Mouse (Mus musculus) cerebellum, postnatal 10 days (tissue): ENCODE data around the gene Gm12166.
"Not testable (repeated sequence)": the region's sequence is repeated elsewhere in the genome, so short reads cannot be mapped to it uniquely, and the experiment has no call there.

Source experiments
- DNase-seq, 2 experiments: peaks; one replicate each; pipeline ENCODE4 v3.0.0; 2021; ENCODE audit warnings: mixed read lengths in 2 of 2

The Gm12166 gene

DNA sequence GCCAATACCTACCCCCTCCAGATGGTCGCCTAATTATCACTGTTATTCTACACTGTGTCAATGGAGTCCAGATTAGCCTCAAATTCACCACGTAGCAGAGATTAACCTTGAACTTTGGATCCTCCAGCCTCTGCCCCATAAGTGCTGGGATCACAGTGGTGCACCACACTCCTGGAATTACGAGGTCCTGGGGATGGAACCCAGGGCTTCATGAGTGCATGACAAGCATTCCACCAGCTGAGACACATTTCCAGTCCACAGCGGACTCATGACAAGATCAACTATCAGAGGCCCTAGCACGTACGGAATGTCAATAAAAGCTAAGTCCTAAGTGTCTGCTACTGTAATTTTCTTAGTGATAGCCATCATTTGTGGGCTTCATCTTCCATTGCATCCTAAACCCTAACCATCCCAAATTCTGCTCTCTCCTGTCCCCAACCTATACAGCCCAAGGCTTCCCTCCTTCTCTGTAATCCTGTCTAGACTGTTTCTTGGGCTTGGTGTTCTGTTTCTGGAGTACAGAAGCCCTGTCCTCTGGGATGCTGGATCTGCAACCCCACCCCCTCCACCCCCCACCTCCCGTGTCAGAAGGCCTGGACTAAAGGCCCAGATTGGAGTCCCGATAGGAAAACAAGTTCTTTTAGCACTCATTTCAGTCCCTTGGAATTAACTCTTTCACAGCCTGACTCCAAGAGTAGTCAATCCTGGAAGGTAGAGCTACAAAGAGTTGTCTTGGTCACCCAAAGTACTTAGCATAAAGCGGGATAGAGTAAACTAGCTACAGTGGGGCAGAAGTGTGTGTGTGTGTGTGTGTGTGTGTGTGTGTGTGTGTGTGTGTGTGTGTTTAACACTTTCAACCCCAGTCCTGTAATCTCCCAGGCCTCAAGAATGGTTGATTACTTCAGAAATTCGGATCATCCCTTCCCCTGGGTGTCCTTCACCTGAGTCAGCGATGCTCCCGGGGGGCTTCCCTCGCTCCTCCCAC lies 3.1 kb upstream of the Gm12166 start:
- peak in 1 of 2 experiments; percentile 25 for DNase-seq

DNA sequence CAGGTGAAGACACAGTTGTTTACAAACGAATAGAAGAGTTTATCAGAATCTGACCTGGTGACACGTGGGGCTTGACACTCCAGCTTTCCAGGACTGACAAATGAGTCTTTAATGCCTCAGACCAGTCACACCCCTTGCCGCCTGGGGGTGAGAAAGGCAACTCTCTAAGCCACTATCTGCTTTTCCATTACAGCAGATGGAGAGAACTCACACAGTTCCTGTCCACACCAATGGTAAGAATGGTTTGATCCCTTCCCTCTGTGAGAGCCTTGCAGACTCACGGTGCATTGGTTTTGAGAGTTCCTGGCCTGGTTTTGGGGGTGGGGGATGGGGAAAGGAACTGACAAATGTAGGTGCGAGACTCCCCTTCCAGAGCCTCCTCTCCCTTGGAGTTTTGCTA lies 2.2 kb upstream of the Gm12166 start:
- peak; percentile 55 to 60 for DNase-seq

DNA sequence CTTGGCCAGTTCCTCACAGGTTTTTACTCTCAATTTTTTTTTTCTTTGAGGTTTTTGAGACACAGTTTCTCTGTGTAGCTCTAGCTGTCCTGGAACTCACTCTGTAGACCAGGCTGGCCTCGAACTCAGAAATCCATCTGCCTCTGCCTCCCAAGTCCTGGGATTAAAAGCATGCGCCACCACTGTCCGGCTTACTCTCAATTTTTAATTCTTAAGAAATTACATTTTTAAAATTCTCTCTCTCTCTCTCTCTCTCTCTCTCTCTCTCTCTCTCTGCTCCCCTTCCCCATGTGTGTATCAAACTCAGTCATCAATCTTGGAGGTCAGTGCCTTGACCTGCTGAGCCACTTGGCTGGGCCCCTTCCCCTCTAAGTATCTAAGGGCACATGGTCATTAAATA lies 1.3 kb upstream of the Gm12166 start:
- DNase-seq, result not testable (repeated sequence)

DNA sequence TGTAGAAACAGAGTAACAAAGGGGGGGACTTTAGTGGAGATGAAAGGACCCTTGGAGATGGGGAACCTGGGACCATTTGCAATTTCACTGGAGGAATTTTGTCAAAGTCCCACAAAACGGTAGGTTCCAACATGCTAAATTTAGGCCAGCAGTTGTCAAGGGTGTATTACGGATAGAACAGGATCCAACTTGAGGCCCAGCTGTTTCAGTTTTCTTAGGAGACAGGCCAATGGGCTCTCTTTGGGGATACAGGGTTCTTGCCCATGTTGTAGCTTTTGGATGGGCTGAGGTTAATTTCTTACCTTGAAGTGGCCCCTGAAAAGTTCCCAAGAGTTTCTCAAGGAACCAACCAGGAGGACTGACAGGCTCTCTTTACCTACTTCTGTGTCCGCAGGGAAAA lies 4.9 kb downstream of the Gm12166 start:
- no peak for DNase-seq

DNA sequence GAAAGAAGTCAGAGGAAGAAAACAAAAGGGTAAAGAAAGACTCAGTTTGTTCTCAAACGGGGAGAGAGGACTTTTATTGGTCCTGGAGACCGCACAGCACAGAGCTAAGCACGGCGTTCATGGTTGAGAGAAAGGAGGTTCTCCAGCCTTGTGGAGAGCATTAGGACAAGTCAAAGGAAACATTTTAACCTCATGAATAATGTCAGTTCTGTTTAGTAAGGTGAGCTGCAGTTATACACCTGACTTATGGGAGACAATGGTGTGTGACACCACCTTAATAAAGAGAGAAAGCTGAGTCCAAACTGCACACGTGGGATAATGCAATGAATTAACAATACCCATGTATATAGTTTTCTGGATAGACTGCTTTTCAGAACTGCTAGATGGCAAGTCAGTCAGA lies 7.3 kb downstream of the Gm12166 start:
- DNase-seq, result no peak

DNA sequence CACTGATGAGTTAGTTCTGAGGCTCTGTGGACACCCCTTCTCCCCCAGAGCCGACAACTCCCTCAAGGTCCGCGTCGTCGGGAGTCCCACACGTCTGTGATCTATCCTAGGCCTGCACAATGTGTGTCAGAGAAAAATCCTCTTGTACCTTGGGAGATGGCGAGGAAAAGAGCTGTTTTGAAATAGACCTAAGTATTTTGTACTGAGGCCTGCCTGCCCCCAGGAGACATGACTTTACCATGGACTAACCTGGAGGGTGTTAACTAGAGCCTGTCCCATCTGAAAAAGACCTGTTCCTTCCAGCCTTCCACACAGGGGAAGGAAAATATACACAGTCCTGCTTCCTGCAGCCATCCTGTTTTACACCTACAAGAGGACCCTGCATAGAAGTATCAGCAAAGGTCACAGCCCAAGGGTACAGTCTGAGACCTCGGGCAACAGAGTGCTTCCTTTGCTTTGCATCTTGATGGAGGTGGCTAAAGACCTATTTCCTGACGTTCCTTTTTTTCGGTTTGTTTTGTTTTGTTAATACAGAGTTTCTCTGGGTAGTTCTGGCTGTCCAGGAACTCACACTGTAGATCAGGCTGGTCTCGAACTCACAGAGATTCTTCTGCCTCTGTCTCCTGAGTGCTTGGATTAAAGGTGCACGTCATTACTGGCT lies 10.4 kb downstream of the Gm12166 start:
- no peak for DNase-seq

DNA sequence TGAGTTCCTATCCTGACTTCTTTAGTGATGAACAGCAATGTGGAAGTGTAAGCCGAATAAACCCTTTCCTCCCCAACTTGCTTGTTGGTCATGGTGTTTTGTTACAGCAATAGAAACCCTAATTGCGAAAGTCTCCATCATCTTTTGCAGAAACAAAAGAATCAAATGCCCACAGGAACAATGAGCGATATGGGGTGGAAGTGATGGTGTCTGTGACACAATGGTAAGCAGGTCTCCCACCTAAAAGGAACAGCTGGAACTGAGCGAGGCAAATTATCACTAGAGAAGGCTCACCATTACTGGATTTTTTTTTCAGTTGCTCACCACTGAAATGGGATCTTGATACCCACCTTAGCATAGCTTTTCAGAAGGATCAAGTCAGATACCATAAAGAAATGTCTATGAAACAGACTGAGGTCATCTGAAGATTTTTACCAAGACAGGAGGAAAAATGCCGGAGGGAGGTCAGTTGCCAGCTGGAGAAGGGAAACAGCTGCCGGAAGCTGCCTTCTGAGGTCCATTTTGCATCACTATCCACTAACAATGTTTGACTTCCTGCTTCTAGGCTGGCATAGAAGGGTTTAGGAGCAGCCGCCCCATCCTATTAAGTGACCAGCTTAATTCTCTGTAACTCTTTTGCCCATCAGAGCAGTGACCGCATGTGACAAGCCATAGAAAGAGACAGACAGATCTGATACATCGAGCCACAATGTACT lies 11.1 kb downstream of the Gm12166 start:
- DNase-seq, result no peak

DNA sequence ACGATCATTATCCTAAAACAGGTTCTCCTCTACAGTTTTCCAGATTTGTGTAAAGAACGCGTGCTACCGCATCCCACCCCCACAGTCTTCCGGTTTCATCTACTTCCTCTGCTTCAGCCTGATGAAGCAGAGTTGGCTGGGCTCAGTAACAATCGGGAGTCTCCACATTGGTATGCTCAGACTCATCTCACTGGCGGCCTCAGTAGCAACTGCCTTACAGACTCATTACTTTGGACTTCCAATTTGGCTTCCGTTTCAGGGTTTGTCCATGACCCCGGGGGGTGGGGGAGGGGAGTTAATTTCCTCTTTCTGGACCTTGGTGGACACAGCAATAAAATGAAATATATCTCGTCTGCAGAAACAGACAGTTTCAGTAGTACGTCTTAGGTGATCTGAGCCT lies 12.8 kb downstream of the Gm12166 start:
- DNase-seq, result peak; percentile 40 to 45

DNA sequence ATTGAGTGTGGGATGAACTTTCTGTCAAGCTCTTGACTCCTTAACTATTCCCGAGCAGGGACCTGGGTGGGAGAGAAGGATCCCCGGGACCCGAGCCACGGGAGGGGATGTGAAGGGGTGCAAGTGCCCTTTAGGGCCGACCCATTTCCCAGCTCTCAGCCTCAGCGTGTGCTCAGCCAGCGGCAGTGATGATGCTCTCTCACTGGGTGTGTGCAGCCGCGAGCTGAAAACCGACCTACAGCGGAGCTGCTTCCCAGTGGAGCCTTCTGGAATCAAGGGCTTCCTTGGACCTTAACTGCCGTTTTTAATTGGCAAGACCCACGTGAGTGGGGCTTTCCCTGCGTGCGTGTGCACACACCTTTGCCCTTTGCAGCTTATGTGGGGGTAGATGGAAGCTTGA lies 13.2 kb downstream of the Gm12166 start:
- no peak for DNase-seq

DNA sequence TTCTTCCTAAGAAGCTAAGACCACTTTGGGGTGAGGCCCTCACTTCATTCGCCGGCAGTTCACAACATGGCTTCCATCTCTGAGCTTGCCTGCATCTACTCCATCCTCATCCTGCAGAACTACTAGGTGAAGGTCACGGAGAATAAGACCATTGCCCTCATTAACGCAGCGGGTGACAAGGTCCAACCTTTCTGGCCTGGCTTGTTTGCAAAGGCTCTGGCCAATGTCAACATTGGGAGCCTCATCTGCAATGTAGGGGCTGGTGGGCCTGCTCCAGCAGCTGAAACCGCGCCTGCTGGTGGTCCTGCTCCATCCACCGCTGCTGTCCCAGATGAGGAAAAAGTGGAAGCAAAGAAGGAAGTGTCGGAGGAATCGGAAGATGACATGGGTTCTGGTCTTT lies 15.7 kb downstream of the Gm12166 start:
- no peak for DNase-seq

DNA sequence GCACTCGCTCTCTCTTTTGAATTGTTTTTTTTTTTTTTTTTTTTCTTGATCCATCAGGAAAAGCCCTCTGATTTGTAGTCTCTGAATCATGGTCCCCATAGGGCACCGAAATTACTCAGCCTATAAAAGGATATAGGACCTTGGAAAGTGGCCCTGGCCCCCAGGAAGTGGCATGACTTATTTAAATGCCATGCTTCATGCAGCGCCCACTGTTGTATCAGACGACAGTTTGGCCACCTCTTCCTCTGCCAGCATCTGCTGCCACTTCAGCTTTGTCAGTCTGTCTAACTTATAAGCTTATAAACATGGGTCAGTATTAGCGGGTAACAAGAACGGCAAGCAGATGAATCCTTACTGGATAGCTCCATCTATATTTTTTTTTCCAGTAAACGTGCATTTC lies 19.2 kb downstream of the Gm12166 start:
- peak in 1 of 2 experiments; percentile 5 for DNase-seq

DNA sequence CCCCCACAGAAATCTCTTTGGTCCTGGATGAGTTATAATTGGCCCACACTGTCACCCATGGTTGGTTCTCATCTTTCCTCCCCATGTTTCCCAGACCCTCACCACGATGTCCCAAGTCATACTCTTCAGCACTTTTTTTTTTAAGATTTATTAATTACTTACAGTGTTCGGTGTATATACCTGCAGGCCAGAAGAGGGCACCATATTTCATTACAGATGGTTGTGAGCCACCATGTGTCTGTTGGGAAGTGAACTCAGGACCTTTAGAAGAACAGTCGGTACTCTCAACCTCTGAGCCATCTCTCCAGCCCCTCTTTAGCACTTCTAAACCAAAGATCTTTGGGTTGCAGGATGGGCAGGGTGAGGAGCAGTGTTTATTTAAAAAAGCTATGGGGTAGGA lies 20.7 kb downstream of the Gm12166 start:
- peak; percentile 9 to 22 for DNase-seq

DNA sequence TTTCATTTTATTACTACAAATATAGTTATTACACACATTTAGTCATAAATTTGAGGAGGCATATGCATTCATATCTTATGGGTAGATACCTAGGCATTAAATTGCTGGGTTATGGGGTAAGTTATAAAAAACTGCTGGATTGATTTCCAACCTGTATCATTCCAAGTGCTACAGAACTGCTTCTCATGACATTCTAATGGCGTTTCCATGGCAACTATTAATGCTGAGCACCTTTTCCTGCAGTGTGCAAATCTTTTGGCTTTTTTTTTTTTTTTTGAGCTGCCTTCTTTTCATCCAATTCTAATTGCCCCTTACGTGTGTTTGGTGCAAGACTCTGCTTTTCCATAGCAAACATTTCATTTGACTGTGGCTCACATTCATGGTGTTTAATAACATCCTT lies 22.1 kb downstream of the Gm12166 start:
- DNase-seq, result no peak

DNA sequence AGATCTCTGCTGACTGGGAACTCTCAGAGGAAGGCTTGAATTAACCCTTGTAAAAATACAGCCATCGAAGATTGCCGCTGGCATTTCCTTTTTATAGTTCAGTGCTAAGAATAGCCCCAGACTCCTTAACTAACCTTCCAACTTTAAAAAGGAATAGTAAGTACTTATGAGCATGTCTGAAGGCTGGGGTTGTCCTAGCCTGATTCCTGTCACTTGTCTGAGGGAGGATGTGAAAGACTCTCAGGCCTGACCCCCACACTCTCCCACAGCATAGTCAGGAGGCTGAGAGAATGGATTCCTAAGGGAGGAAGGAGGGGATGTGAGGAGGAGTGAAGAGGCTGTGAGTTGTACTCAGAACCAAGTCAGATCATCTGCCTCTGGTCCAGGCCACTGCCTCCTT lies 22.6 kb downstream of the Gm12166 start:
- DNase-seq, result no peak

DNA sequence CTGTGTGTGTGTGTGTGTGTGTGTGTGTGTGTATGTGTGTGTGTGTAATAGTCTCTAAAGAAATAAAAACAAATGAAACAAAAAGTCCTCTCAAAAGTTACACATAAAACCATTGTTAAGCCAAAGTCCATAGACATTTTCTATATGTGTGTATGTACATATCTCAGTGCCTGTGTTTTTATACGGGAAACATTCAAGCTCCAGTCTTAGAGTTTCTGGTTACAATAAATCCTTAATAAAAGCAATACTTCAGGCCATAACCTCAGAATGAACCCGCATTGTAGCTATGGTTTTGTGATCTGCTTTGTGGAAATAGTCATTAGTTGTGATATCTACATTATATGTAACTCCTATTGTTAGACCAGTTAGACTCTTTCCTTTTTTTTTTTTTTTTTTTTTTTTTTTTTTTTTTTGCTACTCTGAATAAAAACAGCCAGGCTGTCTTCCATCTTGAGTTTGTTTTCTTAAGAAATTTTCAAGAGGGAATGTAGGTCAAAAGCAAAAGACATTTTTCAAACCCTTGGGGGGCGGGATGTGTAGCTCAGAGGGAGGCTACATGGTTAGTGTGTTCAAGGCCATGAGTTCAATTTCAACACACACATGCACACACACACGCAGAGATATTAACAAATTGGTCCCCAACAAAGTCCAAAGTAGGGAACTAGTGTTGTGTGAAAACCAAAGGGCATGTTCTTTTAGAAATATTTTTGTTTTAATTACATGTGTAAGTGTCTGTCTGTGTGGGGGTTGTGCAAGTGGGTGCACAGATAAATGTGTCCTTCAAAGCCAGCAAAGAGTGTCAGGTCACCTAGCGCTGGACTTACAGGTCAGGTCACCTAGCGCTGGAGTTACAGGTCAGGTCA lies 23.9 kb downstream of the Gm12166 start:
- no peak for DNase-seq

DNA sequence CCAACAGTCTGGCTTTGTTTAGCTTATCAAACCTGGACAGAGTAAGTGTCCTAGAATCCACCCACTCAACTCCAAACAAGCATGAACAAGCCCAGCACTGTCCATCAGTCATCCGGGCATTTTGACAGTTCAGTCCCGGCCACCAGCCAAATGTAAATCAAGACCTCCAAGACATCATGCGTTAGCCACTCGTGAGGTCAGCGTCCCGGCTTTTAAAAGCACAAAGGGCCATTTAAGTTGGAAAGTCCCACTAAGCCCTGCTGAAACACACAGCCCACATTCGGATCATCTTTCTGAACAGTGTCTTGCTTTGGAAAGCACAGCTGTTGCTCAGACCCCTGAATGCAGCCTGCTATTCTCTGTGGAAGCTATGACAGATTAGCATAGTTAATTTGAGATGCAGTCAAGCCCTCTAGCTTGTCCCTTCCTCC lies 26.1 kb downstream of the Gm12166 start:
- peak; percentile 61 for DNase-seq

DNA sequence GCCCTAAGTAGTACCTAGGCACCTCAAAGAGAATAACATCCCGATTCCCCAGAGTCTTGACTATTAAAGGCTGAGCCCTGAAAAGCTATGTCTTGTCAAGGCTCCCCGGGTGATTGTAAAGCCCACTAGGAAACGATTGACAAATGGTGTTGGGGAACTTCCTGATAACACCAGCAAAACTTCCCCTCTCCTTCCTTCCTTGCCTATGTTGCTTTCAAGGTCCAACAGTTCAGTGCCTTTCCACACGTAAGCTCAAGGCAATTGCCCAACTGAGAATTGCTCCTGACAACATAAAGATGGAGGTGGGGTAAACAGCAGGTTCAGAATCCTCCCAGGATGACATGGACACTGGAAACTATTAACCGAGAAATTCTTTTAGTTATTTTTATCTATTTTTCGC lies 29.1 kb downstream of the Gm12166 start:
- DNase-seq, result no peak

DNA sequence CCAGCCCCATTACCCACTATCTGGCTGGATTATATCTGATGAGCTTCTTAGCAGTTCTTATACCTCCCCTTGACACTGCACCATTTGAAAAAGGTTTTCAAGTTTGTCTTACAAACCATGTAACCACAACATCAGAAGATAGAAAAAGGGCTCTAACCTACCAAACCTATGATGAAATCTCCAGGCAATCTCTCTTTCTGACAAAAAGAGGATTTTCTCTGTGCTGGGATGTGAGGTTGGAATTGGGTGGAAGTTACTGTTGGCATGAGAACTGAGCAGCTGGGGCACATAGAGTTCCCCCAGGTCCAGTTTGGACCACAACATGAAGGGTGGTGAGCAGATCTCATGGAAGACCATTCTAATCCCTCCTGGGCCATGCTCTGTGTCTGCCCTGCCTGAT lies 30.3 kb downstream of the Gm12166 start:
- no peak for DNase-seq

DNA sequence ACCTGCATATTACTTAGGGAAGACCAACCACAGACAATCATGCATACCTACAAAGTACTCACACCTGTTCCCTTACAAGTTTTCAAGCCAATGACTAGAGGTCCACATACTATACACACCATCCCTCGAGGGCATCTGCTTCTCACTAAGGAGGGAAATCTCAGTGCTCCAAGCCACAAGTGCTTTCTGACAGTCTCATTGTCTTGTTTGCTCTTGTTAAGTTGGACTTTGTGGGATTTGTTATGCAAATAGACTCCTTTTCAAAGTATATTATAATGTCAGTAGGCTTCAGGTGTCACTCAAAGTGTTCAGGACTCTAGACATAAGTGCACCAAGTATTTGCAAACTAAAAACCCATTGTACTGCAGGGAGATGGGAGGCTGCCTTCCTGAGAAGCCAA lies 31.9 kb downstream of the Gm12166 start:
- DNase-seq, result no peak

DNA sequence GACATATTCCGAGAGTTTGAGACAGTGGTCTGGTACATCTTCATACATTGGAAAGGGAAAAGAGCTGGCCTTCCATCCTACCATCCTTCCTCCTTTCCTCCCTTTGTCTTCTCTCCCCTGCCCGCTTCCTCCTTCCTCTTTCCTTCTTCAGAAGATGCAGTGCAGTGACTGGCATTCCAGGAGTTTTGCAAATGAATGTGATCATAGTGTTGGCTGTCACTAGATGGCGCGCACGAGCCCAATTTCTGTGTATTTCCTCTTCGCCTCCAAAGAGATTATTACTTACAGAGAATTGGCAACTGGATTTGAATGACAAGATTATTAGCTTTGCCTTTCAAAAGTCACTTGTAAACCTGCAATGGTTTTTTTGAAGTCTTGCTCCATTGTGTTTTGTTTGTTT lies 36.1 kb downstream of the Gm12166 start:
- DNase-seq, result peak; percentile 86 to 88
